Mouse (Mus musculus) left cerebral cortex, postnatal 10 days (tissue): Measurements from ENCODE around the gene Rnaset2b. TPM values are rescaled to one million over a fixed set of nuclear protein-coding genes. Genes with fewer than 3 reads are reported as not detected.
"Not testable (repeated sequence)": the region's sequence is repeated elsewhere in the genome, so short reads cannot be mapped to it uniquely, and the experiment has no call there.

ENCODE experiments used
- DNase-seq, 2 experiments: peaks; one replicate each; pipeline ENCODE4 v3.0.0; 2021 to 2022; ENCODE audit warnings: low spot score in 2 of 2, mixed read lengths in 1 of 2; ENCODE audit errors: extremely low spot score in 1 of 2
- intact Hi-C: fragments of 180-260 bp; cut with DNase I; formaldehyde crosslinking; loops from one replicate; pipeline ENCODE4 v1.15.1; 2025
- total RNA-seq, 2 experiments: library from RNA; stranded (reverse); gene quantifications; 2 replicates each; pipeline ENCODE4 v1.2.3; 2021

The Rnaset2b gene
- total RNA-seq, 2 experiments from 2014 or later, result 31.2 to 39.2 TPM

DNA sequence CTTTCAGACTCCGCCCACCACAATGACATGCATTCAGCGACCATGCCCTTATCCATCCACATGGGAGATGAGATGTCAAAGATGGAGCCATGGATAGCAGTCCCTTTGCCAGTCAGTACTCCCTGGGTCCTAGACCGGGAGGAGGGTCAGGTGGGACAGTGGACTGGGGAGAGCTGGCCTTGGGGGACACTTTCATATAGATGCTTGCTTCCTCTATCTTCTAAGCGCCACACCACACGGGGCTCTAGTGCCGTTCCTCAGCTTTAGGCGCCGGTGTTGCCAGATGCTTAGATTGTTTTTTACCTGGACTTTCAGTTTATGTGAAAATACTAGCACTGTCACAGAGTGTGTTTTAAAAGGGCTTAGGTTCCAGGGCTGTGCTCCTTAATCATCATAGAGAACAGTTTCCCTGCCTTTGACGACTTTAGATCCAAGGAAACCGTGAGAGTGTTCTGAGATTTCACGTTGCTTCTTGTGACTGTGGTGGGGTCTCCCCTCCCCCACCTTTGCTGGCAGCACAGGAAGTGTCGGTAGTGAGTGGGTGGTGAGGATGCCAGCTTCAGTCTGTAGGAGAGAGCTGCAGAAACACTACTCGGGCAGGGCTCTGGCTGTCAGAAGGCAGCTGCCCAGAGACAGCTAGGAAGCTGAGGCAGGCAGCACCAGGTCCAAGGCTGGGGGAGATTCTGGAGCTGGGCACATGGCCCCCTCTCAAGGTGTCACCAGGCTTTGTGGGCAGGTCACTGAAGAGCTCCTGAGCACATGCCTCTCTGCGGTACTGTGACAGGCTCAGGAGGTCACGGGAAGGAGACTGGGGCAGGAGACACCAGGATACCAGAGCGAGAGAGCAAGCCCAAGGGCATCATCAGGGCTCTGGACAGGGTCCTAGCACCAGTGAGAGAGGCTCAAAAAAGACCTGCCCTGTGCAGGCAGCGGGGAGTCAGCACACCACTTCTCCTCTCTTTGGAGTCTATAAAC lies 63.0 kb downstream of the Rnaset2b start:
- intact Hi-C loops, DNase-seq: not testable (repeated sequence)

Other genes starting within 250 kb of the Rnaset2b start
- 10 to 100 TPM; 23.8 to 39.2 TPM for gene Ezr, start 187.8 kb upstream of the Rnaset2b start, total RNA-seq
- gene Rsph3b, start 22.0 kb upstream of the Rnaset2b start, total RNA-seq, result 10 to 100 TPM; 29.2 to 31.2 TPM
- gene Tagap1, start 9.5 kb upstream of the Rnaset2b start, total RNA-seq, result 10 to 100 TPM; 24.0 to 24.3 TPM
- gene Gm49721, start 8.3 kb downstream of the Rnaset2b start, total RNA-seq, result under 1 TPM in 1 of 2 experiments, not detected in 1; 0.28 TPM
- under 1 TPM; 0.64 to 0.71 TPM for gene Gm1604a, start 54.9 kb downstream of the Rnaset2b start, total RNA-seq
- gene Rps6ka2, start 199.5 kb downstream of the Rnaset2b start, total RNA-seq, result 10 to 100 TPM; 49.2 to 52.2 TPM